Mouse (Mus musculus): ENCODE results near the gene Mtmr11.

DNA sequence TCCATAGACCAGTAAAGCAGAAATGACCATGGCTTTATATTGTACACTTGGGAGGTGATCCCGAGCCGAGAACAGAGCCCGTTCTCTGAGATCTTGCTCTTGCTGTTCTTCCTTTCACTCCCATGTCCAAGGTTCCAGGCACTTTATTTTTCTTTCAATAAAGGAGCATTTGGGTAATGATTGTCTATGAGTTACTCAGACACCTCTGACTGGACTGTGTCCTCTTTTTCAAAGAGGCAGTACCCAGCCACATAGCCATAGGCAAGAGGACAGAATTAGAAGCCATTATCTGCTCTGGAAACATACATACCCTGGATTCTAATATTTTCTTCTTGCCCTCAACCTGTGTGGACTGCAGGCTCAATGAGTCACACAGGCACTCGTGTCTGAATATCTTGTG, 2.0 kb upstream of the Mtmr11 start:
- no peak for TF ChIP-seq CTCF (conservative IDR thresholded peaks at IDR 0.05 in 1 of 2, IDR thresholded peaks at IDR 0.05 in 1 of 2; ENCODE audit: low read depth in 2 of 2, low read length in 2 of 2)
- TF ChIP-seq CHD2 (IDR thresholded peaks at IDR 0.05; ENCODE audit: low read length) = no peak
- TF ChIP-seq ZNF384 (IDR thresholded peaks at IDR 0.05; ENCODE audit: low read depth, low read length) = no peak
- TF ChIP-seq EP300 (IDR thresholded peaks at IDR 0.05; ENCODE audit: low read length) = no peak

Measured in CH12.LX (cell line).